Mouse (Mus musculus): Measurements from ENCODE around the gene St6galnac4. TPM values are rescaled to one million over a fixed set of nuclear protein-coding genes. Genes with fewer than 3 reads are reported as not detected.

The St6galnac4 gene
- 21.5 and 22.9 TPM in 2 replicates for polyA plus RNA-seq (2016; fragmentation: Nextera tagmentation; extraction: Ambion mirVana)

DNA sequence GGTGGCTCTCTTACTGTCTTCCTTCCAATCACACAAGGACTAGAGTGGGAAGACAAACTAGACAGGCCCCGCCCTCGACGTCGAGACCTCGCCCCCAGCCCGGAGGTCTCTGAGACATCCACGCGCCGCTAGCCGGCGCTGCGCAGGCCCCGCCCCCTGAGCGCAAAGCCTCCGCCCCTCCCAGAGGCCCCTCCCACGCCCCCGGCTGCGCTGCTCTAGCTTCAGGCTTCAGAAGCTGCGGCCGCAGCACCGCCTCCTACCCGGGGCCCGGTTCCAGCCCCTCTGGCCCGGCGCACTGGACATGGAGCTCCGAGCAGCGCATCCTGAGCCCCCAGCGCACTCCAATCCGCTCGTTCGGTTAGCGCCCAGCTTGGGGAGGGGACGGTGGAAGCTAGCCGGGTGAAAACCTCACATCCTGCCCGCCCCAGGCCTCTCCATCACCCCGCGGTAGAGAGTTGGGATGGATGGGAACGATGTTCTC, at the start of gene St6galnac4:
St6galnac4 (plus strand) TSS at position 225 of the 481 bp plus-strand sequence.
- H3K36me3 ChIP-seq, result no peaks in the 10 kb centered on the region
- peak within 1 kb of the TSS; percentile 67 for H3K9ac ChIP-seq
- H3K4me1 ChIP-seq, result peaks cover 20% of the 10 kb centered on the region
- under 1% methylated on average over 38 of the region's 38 CpGs for WGBS
- H3K27ac ChIP-seq, result peak within 1 kb of the TSS; percentile 25; the same call in 1 of the 2 replicates
- H3K9me3 ChIP-seq (replicated peaks), result no peaks in the 10 kb centered on the region
- peak within 1 kb of the TSS; percentile 59 for H3K4me2 ChIP-seq (replicated peaks)
- peaks cover 10% of the 10 kb centered on the region for H3K27me3 ChIP-seq
- ATAC-seq (ENCODE audit: low FRiP score), result peak; percentile 70
- peak within 1 kb of the TSS; percentile 46 for H3K4me3 ChIP-seq

DNA sequence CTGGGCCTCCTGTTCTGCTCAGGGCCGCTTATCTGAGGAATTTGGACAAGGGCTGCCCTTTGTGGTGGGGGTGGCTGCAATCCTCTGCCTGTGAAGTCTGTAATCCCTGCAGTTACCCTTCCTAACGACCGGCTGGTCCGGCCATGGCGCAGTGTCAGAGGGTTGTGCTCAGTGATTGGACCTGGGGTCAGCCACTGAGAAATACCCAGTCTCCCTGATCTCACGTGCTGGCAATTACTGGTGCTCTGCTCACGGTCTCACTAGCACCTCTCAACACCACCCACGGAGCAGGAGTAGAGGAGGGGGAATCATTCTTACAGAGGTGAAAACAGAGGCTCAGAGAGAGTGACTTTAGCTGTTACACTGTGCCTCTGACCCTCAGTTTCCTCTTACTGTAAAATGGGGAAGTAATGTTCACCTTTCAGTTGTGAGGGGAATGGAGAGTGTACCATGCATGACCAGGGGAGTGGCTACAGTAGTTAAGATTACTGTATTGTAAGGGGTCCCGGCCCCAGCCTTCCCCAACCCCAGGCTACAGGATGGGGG, 49.5 kb upstream of the St6galnac4 start:
- peak overlapping the region; percentile 97 for H3K9ac ChIP-seq
- ATAC-seq (ENCODE audit: low FRiP score), result no peak
- H3K4me2 ChIP-seq (replicated peaks), result peak overlapping the region; percentile 64
- peaks cover 68% of the 10 kb centered on the region for H3K4me1 ChIP-seq
- no peak overlapping the region for H3K27ac ChIP-seq
- no peaks in the 10 kb centered on the region for H3K9me3 ChIP-seq (replicated peaks)
- H3K4me3 ChIP-seq, result peak overlapping the region; percentile 91
- H3K27me3 ChIP-seq, result no peaks in the 10 kb centered on the region
- H3K36me3 ChIP-seq, result no peaks in the 10 kb centered on the region
- 14% methylated on average over 9 of the region's 9 CpGs for WGBS

DNA sequence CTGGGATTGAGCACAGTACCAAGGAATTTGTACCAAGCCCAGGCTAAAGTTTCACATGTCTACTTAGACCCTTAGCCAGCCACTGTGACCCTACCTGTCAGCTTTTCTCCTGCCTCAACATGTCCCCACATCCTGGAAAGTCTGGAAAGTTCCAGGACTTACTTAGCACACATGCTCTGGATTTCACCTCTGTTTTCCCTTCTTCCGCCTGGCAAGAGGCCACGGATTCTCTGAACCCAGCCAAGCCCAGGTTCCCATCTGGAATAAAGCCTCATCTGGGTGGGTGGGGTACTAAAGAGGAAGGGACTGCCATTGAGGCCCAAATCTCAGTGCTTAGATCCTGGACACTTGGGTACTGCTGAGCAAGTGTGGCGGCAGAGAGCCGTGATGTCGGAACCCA, 49.0 kb upstream of the St6galnac4 start:
- Histone ChIP-seq H3K4me1 (peaks cover 68% of the 10 kb centered on the region), H3K36me3 (no peaks in the 10 kb centered on the region), H3K4me3 (peak overlapping the region; percentile 91), H3K4me2 (replicated peaks) (peak overlapping the region; percentile 64), H3K9ac (peak overlapping the region; percentile 97; the same call in 1 of the 2 replicates), H3K27ac (no peak overlapping the region), H3K9me3 (replicated peaks) (no peaks in the 10 kb centered on the region), H3K27me3 (no peaks in the 10 kb centered on the region)
- WGBS, result 78% methylated on average over 5 of the region's 5 CpGs
- ATAC-seq (ENCODE audit: low FRiP score), result no peak

DNA sequence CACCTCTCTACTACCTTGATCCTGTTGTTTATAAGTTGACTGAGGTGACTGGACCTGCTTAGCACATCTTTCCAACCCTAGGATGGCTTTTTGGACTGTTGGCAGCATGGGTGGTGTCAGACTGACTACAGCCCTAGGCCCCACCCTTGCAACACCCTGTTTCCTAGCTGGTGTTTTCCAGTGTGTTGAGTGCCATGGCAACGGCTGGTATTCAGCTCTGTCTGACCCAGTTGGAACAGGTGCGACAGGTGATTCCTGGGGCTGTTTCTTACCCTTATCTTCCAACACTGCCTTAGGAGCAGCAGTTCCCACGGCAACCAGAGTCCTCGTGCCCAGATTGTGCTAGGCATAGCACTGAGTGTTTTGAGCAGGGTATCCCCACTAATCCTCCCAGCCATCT, 48.4 kb upstream of the St6galnac4 start:
- Histone ChIP-seq H3K4me1 (peaks cover 65% of the 10 kb centered on the region), H3K9ac (peak overlapping the region; percentile 97; the same call in 1 of the 2 replicates), H3K27ac (no peak overlapping the region), H3K36me3 (no peaks in the 10 kb centered on the region), H3K4me3 (no peak overlapping the region), H3K9me3 (replicated peaks) (no peaks in the 10 kb centered on the region), H3K4me2 (replicated peaks) (peak overlapping the region; percentile 64), H3K27me3 (no peaks in the 10 kb centered on the region)
- ATAC-seq (ENCODE audit: low FRiP score), result no peak
- 74% methylated on average over 4 of the region's 4 CpGs for WGBS

DNA sequence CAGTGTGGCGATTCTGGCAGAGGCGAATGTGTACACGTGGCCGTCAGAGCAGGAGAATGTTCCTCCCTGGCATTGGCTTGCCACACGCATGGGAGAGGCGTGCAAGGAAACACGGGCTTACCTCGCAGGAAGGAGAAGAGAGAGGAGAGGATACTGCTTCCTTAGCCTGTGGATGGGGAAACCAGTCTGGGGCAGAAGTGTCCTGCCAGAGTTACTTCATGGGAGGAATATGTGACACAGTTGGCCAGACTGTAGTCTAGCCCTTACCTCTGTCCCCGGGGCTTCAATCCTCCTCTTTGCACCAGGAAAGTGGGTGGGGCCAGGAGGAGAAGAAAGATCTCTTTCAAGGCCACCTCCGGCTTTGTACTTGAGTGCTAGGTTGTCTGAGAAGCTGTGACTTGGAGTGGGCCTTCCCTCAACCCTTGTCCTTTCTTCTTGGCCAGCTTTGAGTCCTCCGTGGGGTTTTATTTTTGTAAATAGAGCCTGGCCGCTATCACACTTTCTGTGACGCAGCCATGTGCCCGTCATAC, 47.4 kb upstream of the St6galnac4 start:
- no peaks in the 10 kb centered on the region for H3K27me3 ChIP-seq
- peaks cover 55% of the 10 kb centered on the region for H3K4me1 ChIP-seq
- no peak overlapping the region for H3K9ac ChIP-seq
- H3K4me2 ChIP-seq (replicated peaks), result peak overlapping the region; percentile 64
- H3K27ac ChIP-seq, result no peak overlapping the region; the same call in 1 of the 2 replicates
- H3K36me3 ChIP-seq, result no peaks in the 10 kb centered on the region
- no peak overlapping the region for H3K4me3 ChIP-seq
- WGBS, result 80% methylated on average over 14 of the region's 14 CpGs
- no peaks in the 10 kb centered on the region for H3K9me3 ChIP-seq (replicated peaks)
- ATAC-seq (ENCODE audit: low FRiP score), result no peak

DNA sequence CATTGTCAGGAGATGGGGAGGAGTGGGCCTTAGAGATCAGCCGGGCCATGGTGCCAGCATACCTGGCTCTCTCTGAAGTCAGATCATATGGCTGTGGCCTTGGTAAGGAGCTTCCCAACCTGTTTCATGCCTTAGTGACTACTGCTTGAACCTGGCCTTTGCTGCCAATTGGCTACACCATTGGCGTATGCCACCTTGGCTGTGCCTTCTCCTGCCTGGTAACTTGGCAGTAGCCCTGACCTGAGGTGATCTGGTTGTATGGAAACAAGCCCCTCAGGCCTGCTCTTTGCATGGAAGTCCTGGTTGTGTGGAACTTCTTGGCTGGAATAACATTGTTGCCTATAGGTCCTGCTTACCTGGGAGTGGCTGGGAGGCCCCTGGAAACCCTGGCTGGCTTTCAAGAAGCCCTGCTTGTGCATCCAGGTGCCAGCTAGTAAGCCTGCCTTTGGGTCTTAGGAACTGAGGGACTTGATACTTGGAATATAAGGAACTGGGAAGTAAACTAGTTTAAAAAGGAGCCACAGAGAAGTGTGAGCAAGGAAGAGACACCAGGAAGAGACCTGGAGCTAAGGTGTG, 45.5 kb upstream of the St6galnac4 start:
- no peak overlapping the region for H3K4me2 ChIP-seq (replicated peaks)
- no peak for ATAC-seq (ENCODE audit: low FRiP score)
- no peak overlapping the region for H3K27ac ChIP-seq
- no peaks in the 10 kb centered on the region for H3K27me3 ChIP-seq
- no peaks in the 10 kb centered on the region for H3K9me3 ChIP-seq (replicated peaks)
- 92% methylated on average over 2 of the region's 2 CpGs for WGBS
- no peak overlapping the region for H3K4me3 ChIP-seq
- peaks cover 49% of the 10 kb centered on the region for H3K4me1 ChIP-seq
- no peaks in the 10 kb centered on the region for H3K36me3 ChIP-seq
- H3K9ac ChIP-seq, result no peak overlapping the region

DNA sequence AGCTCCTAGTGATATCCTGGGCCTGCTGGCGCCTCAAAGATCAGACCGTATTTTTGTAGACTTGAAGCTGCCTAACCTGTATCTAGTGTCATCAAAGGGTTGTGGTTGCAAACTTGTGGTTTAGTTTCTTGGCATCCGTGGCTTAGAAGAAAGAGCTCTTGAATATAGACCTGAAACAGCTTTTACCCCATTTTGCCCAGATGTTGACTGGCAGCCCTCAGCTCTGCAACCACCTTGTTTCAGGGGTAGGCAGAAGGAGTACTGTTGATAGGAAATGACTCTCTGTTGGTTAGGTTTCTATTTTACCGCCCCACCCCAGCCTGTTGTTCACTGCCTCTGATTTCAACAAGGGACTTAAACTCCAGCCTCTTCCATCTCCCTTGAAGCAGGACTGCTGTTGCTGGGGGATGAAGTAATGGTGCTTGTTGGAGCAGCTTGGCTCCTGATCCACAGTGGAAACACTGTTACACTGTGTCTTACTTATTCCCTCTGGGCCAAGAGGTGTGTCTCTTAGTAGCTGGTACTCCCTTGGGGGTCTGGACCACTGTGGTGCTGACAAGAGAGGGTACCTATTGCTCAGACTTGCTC, 44.8 kb upstream of the St6galnac4 start:
- no peak overlapping the region for H3K4me2 ChIP-seq (replicated peaks)
- no peak for ATAC-seq (ENCODE audit: low FRiP score)
- no peak overlapping the region for H3K9ac ChIP-seq
- WGBS, result 93% methylated on average over 4 of the region's 4 CpGs
- no peak overlapping the region for H3K4me3 ChIP-seq
- H3K27me3 ChIP-seq, result no peaks in the 10 kb centered on the region
- H3K4me1 ChIP-seq, result peaks cover 42% of the 10 kb centered on the region
- no peaks in the 10 kb centered on the region for H3K36me3 ChIP-seq
- H3K27ac ChIP-seq, result no peak overlapping the region
- no peaks in the 10 kb centered on the region for H3K9me3 ChIP-seq (replicated peaks)

DNA sequence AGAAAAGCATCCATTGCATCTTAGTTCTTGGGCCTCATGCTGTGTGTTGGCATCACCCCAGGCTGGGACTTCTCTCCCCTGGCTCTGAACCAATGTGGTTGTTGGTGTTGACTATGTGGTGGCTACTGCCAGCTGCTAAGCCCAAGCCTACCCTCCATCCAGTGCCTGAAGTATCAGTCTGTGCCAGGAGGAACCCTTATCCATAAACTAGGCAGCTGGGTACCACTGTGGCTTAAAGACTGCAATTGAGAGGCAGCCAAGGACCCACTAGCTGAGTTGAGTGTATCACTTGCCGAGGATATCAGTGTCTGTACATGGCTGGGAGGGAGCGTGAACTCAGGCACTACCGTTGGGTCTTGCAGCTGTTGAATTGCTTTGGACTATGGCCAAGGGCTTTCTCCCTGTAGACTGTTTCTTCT, 43.9 kb upstream of the St6galnac4 start:
- Histone ChIP-seq H3K9me3 (replicated peaks) (no peaks in the 10 kb centered on the region), H3K9ac (no peak overlapping the region), H3K4me3 (no peak overlapping the region), H3K27me3 (no peaks in the 10 kb centered on the region), H3K27ac (no peak overlapping the region), H3K36me3 (no peaks in the 10 kb centered on the region), H3K4me1 (peaks cover 32% of the 10 kb centered on the region), H3K4me2 (replicated peaks) (no peak overlapping the region)
- WGBS, result 88% methylated on average over 3 of the region's 3 CpGs
- no peak for ATAC-seq (ENCODE audit: low FRiP score)

DNA sequence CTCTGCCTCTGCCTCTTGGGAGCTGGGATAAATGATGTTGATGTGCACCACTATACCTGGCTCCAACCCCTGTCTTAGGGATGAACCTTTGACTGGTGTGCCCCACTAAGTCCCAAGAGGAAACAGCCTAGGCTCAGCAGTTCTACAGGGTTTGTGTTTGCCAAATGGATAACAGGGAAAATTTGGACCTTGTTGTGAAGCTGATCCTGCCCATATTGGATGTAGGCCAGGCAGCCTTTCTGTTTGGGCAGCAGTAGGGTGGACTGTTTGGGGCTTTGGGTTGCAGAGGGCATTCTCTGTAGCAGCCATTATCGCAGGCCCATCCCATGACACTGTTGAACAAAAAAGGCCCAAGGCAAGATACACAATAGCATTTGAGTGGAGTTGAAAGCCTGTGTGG, 39.9 kb upstream of the St6galnac4 start:
- no peak for ATAC-seq (ENCODE audit: low FRiP score)
- H3K36me3 ChIP-seq, result no peaks in the 10 kb centered on the region
- no peaks in the 10 kb centered on the region for H3K9me3 ChIP-seq (replicated peaks)
- no peaks in the 10 kb centered on the region for H3K27me3 ChIP-seq
- WGBS, result 88% methylated on average over 1 of the region's 1 CpGs
- peaks cover 25% of the 10 kb centered on the region for H3K4me1 ChIP-seq
- no peak overlapping the region for H3K27ac ChIP-seq
- no peak overlapping the region for H3K4me3 ChIP-seq
- no peak overlapping the region for H3K4me2 ChIP-seq (replicated peaks)
- H3K9ac ChIP-seq, result no peak overlapping the region

DNA sequence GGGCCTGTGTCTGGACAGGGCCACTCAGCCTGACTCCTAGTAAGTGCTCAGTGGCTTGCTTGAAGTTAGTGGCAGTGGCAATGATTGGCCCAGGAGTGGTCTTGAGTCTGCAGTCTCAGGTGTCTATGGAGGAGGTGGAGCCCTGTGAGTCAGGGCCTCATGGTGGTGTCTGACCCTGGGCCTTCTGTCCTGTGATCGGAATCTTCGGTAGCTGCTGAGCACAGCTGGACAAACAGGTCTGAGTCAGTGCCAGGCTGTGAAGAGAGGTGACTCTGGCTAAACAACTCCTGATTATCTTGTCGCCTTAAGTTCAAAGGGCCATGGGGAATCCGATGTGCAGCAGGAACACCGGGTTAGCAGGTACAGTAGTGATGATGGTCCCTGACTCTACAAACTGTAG, 39.5 kb upstream of the St6galnac4 start:
- Histone ChIP-seq H3K27ac (no peak overlapping the region), H3K4me2 (replicated peaks) (no peak overlapping the region), H3K9ac (no peak overlapping the region), H3K4me1 (peaks cover 25% of the 10 kb centered on the region), H3K9me3 (replicated peaks) (no peaks in the 10 kb centered on the region), H3K36me3 (no peaks in the 10 kb centered on the region), H3K4me3 (no peak overlapping the region), H3K27me3 (no peaks in the 10 kb centered on the region)
- no peak for ATAC-seq (ENCODE audit: low FRiP score)
- WGBS, result 82% methylated on average over 5 of the region's 5 CpGs

DNA sequence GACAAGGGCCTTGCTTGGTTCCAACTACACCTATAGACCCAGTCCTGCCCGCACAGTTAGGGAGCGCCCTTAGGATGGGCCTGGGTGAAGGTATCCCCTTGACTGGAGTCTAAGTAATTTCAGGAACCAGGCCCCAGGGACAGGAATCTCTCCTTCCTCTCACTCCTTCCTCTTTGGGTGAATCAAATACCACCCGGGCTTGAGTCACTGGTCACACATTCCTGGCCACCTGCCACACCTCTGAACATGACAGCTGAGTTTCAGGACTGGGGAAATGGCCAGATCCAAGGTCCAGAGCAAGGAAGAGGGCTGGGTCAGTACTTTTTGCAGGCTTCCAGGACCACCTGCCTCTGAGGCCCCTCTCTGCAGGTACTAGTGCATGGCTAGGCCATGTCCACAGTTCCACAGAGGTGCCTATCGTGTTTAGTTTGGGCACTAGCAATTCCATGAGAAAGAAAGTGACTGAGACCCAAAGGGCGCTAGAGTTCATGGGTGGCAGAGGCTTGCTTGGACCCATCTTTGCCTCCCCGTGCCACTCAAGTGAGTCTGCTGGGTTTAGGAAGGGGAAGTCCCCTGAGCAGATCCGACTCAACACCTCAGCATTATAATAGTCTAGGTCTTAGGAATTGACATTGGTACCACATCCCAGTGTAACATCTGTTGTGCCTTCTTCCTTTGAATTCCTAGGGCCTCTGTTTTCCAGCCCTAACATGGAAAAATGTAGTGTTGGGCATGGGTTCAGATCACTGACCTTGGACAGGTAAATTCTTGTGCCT, 38.7 kb upstream of the St6galnac4 start:
- H3K4me1 ChIP-seq, result peaks cover 25% of the 10 kb centered on the region
- H3K36me3 ChIP-seq, result no peaks in the 10 kb centered on the region
- H3K9me3 ChIP-seq (replicated peaks), result no peaks in the 10 kb centered on the region
- H3K27ac ChIP-seq, result no peak overlapping the region
- no peak overlapping the region for H3K4me2 ChIP-seq (replicated peaks)
- ATAC-seq (ENCODE audit: low FRiP score), result no peak
- 89% methylated on average over 7 of the region's 7 CpGs for WGBS
- no peaks in the 10 kb centered on the region for H3K27me3 ChIP-seq
- H3K4me3 ChIP-seq, result no peak overlapping the region
- no peak overlapping the region for H3K9ac ChIP-seq

DNA sequence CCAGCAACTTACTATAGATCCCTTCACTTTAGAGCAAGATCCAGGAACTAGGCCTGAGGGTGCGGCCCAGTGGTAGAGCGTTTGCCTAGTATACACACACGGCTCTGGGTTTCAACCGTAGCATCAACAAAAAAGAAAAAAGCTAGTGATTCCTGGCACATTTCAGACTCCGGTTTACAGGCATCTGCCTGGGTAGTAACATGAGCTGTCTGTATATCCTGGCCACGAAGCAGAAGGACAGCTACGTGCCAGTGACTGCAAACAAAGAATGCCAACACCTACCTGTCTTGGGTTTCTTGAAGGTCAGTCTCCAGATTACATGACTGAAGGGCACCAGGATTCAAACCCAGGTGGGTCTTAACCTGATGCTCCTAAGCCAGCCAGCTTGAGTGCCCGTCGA, 37.7 kb upstream of the St6galnac4 start:
- Histone ChIP-seq H3K9me3 (replicated peaks) (no peaks in the 10 kb centered on the region), H3K4me3 (no peak overlapping the region), H3K4me2 (replicated peaks) (no peak overlapping the region), H3K36me3 (no peaks in the 10 kb centered on the region), H3K4me1 (peaks cover 25% of the 10 kb centered on the region), H3K27me3 (no peaks in the 10 kb centered on the region), H3K27ac (no peak overlapping the region), H3K9ac (no peak overlapping the region)
- WGBS, result 86% methylated on average over 9 of the region's 9 CpGs
- ATAC-seq (ENCODE audit: low FRiP score), result no peak

All from hindbrain, embryonic 12.5 days (tissue).